Mouse (Mus musculus) left cerebral cortex, postnatal 14 days (tissue): ENCODE data around the gene Has3. TPM values are rescaled to one million over a fixed set of nuclear protein-coding genes. Genes with fewer than 3 reads are reported as not detected.
"Not testable (repeated sequence)": the region's sequence is repeated elsewhere in the genome, so short reads cannot be mapped to it uniquely, and the experiment has no call there.

ENCODE experiments used
- DNase-seq, 2 experiments: peaks; one replicate each; pipeline ENCODE4 v3.0.0; 2021 to 2022; ENCODE audit warnings: low spot score in 2 of 2, mixed read lengths in 1 of 2
- intact Hi-C: fragments of 180-260 bp; cut with DNase I; formaldehyde crosslinking; loops from one replicate; pipeline ENCODE4 v1.15.1; 2025
- total RNA-seq, 2 experiments: library from RNA; stranded (reverse); gene quantifications; 2 replicates each; pipeline ENCODE4 v1.2.3; 2021

Has3 gene
- total RNA-seq, 2 experiments from 2014 or later = 3.0 to 4.1 TPM

DNA sequence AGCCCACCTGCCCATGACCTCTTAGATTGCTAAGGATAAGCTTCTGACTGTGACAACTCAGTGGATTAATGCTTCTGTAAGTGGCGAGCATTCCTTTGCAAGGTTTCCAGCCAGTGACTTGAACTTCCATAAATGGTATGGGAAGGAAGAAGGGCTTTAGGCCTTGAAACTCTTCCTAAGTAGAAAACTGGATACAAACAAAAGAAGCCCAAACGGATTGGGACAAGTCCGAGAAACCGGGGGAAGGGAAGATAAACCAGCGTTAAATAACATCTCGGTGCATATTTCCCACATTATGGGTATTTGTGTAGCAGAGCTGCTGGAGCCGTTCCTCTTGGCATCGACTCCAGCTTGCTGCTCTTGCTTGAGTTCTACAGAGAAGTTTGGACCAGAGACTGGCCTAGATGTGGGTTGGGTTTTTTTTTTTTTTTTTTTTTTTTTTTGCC lies 54.9 kb downstream of the Has3 start:
- intact Hi-C loops = no loop called here
- DNase-seq = no peak

- intact Hi-C loops = no loop called here
- no peak for DNase-seq
Observed at GRCm38 (mm10) chr8:106925446-106925845, 55.4 kb downstream of the Has3 start.

GRCm38 (mm10) chr8:106927247-106927646 lies 57.2 kb downstream of the Has3 start:
- intact Hi-C loops = no loop called here

DNA sequence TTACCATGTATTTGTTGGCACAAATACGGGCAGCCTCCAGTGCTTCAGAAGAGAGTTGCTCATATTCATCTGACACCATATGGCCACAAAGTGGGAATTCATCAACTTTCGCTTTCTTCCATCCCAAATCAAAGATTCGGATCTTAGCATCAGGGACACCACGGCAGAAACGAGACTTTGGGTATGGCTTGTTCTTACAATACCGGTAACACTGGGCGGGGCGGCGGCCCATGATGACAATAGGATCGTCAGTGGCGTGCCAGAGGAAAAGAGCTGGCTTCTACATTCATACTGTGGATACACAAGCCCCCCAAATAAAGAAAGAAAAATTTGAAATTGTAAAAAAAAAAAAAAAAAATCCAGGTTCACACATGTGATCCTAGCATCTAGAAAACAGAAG lies 58.1 kb downstream of the Has3 start:
- DNase-seq, intact Hi-C loops: not testable (repeated sequence)

More at GRCm38 (mm10) chr8:106927247-106927646, 57.2 kb downstream of the Has3 start:
- DNase-seq = no peak

GRCm38 (mm10) chr8:106929155-106929913 lies 59.3 kb downstream of the Has3 start:
- DNase-seq = no peak
- intact Hi-C loops = no loop called here

GRCm38 (mm10) chr8:106929921-106930320 lies 59.9 kb downstream of the Has3 start:
- DNase-seq = no peak
- intact Hi-C loops = no loop called here

- DNase-seq = no peak
- intact Hi-C loops = no loop called here
Observed at GRCm38 (mm10) chr8:106932376-106933065, 62.5 kb downstream of the Has3 start.

- DNase-seq = no peak
- intact Hi-C loops = no loop called here
Observed at GRCm38 (mm10) chr8:106933506-106934143, 63.6 kb downstream of the Has3 start.

Other genes with a start within 250 kb of the Has3 start
- 1 to 10 TPM; 5.9 to 6.4 TPM for gene Tango6, start 187.2 kb upstream of the Has3 start, total RNA-seq
- 10 to 100 TPM; 29.5 to 31.4 TPM for gene Utp4, start 23.4 kb downstream of the Has3 start, total RNA-seq
- 10 to 100 TPM in 1 of 2 experiments, 1 to 10 TPM in 1; 8.1 to 10.7 TPM for gene Sntb2, start 65.5 kb downstream of the Has3 start, total RNA-seq
- gene Vps4a, start 161.0 kb downstream of the Has3 start, total RNA-seq = 100 to 1,000 TPM; 121 to 124 TPM
- 10 to 100 TPM; 28.3 to 29.8 TPM for gene Pdf, start 178.4 kb downstream of the Has3 start, total RNA-seq
- 10 to 100 TPM; 26.5 to 29.5 TPM for gene Cog8, start 186.4 kb downstream of the Has3 start, total RNA-seq
- gene Nip7, start 186.6 kb downstream of the Has3 start, total RNA-seq = 10 to 100 TPM; 43.4 to 53.6 TPM
- gene Tmed6, start 195.4 kb downstream of the Has3 start, total RNA-seq = not detected
- gene Terf2, start 226.3 kb downstream of the Has3 start, total RNA-seq = 10 to 100 TPM; 37.1 to 37.5 TPM